Mouse (Mus musculus) heart, adult 2 months (tissue): ENCODE measurements at regions not wholly inside any gene's neighbourhood (a gene's known extent, or its start where the extent isn't known, plus 50 kb on each side); places are given as distances from the start of the nearest gene placed in this dataset.

Source experiments
- CTCF ChIP-seq: fragments of 200-600 bp; IDR thresholded peaks from 2 replicates; pipeline ENCODE4 v1.8.1; 2022; ENCODE audit warnings: antibody characterized with exemption, mild to moderate bottlenecking, moderate library complexity
- EP300 ChIP-seq: fragments of 200-500 bp; IDR thresholded peaks from 2 replicates; pipeline ENCODE4 v1.6.1; 2011; ENCODE audit warnings: low read depth, low read length, control low read depth; ENCODE audit not compliant: insufficient read depth
- POLR2A ChIP-seq: fragments of 200-500 bp; IDR thresholded peaks from 2 replicates; pipeline ENCODE4 v1.6.1; 2011; ENCODE audit warnings: mild to moderate bottlenecking, low read depth, low read length, control low read depth; ENCODE audit not compliant: insufficient read depth

GRCm38 (mm10) chrX:77443852-77444492 is 66.8 kb upstream of the Tbl1x start:
- no peak for TF ChIP-seq CTCF
- TF ChIP-seq POLR2A: no peak
- TF ChIP-seq EP300: no peak
